Mouse (Mus musculus) left cerebral cortex, postnatal 36 days (tissue): ENCODE results near the gene Zkscan7. TPM values are rescaled to one million over a fixed set of nuclear protein-coding genes. Genes with fewer than 3 reads are reported as not detected.
A peak's percentile ranks its signal among the peaks of the same experiment; 100 is the strongest.

Experiments
- DNase-seq, 2 experiments: peaks; one replicate each; pipeline ENCODE4 v3.0.0; 2021 to 2022; ENCODE audit warnings: low spot score in 2 of 2, mixed read lengths in 1 of 2
- intact Hi-C: fragments of 180-260 bp; cut with DNase I; formaldehyde crosslinking; loops from one replicate; pipeline ENCODE4 v1.15.1; 2025
- total RNA-seq, 2 experiments: library from RNA; stranded (reverse); gene quantifications; 2 replicates each; pipeline ENCODE4 v1.2.3; 2021

Zkscan7 gene
- total RNA-seq, 2 experiments from 2014 or later: 3.5 to 5.5 TPM

- intact Hi-C loops: no loop called here
- DNase-seq: peak; percentile 63 to 66
Measured at GRCm38 (mm10) chr9:122886372-122887179, 1.1 kb downstream of the Zkscan7 start.

GRCm38 (mm10) chr9:122901047-122901446 lies 15.6 kb downstream of the Zkscan7 start:
- intact Hi-C loops: no loop called here
- DNase-seq: no peak

- peak; percentile 24 to 37 for DNase-seq
- intact Hi-C loops: no loop called here
Measured at GRCm38 (mm10) chr9:122902717-122903535, 17.4 kb downstream of the Zkscan7 start.

- intact Hi-C loops: no loop called here
- no peak for DNase-seq
Measured at GRCm38 (mm10) chr9:122922436-122922835, 37.0 kb downstream of the Zkscan7 start.

- DNase-seq: peak; percentile 68 to 74
- intact Hi-C loops: no loop called here
Measured at GRCm38 (mm10) chr9:122922936-122923381, 37.5 kb downstream of the Zkscan7 start, which contains the start of gene Zfp105. Gene Zfp105 (plus strand): TSS chr9:122923072.

GRCm38 (mm10) chr9:122928915-122929314 lies 43.4 kb downstream of the Zkscan7 start:
- no peak for DNase-seq
- intact Hi-C loops: no loop called here

Other genes starting within 250 kb of the Zkscan7 start
- not detected for gene Topaz1, start 138.3 kb upstream of the Zkscan7 start, total RNA-seq
- 10 to 100 TPM; 16.2 to 16.8 TPM for gene Tcaim, start 80.1 kb upstream of the Zkscan7 start, total RNA-seq
- gene Gm35549, start 41.6 kb upstream of the Zkscan7 start, total RNA-seq: not detected
- gene Zfp445, start 19.7 kb upstream of the Zkscan7 start, total RNA-seq: 100 to 1,000 TPM; 135 to 167 TPM
- 1 to 10 TPM; 7.2 to 8.7 TPM for gene Zfp105, start 37.4 kb downstream of the Zkscan7 start, total RNA-seq
- 10 to 100 TPM; 20.8 to 22.0 TPM for gene 1110059G10Rik, start 65.3 kb downstream of the Zkscan7 start, total RNA-seq
- gene Kif15, start 65.4 kb downstream of the Zkscan7 start, total RNA-seq: 1 to 10 TPM; 1.2 TPM
- gene Tmem42, start 135.6 kb downstream of the Zkscan7 start, total RNA-seq: 10 to 100 TPM; 29.0 to 32.3 TPM
- 1 to 10 TPM in 1 of 2 experiments, under 1 TPM in 1; 0.54 to 2.9 TPM for gene Tgm4, start 149.0 kb downstream of the Zkscan7 start, total RNA-seq
- gene Zdhhc3, start 227.5 kb downstream of the Zkscan7 start, total RNA-seq: 10 to 100 TPM; 59.8 to 77.8 TPM
- 10 to 100 TPM; 37.2 to 41.7 TPM for gene Exosc7, start 227.5 kb downstream of the Zkscan7 start, total RNA-seq